Mouse (Mus musculus) forelimb bud, embryonic 11.5 days (tissue): ENCODE measurements around the gene Dbn1.
"Not testable (repeated sequence)": the region's sequence is repeated elsewhere in the genome, so short reads cannot be mapped to it uniquely, and the experiment has no call there.

Source experiments
- DNase-seq: peaks from one replicate; pipeline ENCODE4 v3.0.0-alpha.2; 2012; ENCODE audit warnings: low read depth, low spot score

The Dbn1 gene

GRCm38 (mm10) chr13:55450511-55450980, 37.4 kb downstream of the Dbn1 start:
- no peak for DNase-seq

- DNase-seq = no peak
Measured at GRCm38 (mm10) chr13:55449679-55450441, 38.1 kb downstream of the Dbn1 start.

- no peak for DNase-seq
Measured at GRCm38 (mm10) chr13:55449205-55449604, 38.7 kb downstream of the Dbn1 start.

GRCm38 (mm10) chr13:55448131-55448530, 39.8 kb downstream of the Dbn1 start:
- no peak for DNase-seq

- DNase-seq = no peak
Measured at GRCm38 (mm10) chr13:55447543-55447943, 40.4 kb downstream of the Dbn1 start.

- DNase-seq = no peak
Measured at GRCm38 (mm10) chr13:55446483-55447105, 41.3 kb downstream of the Dbn1 start.

GRCm38 (mm10) chr13:55445361-55446091, 42.4 kb downstream of the Dbn1 start:
- peak; percentile 45 for DNase-seq

- peak; percentile 99 for DNase-seq
Measured at GRCm38 (mm10) chr13:55444937-55445315, 43.0 kb downstream of the Dbn1 start, which contains the start of gene Grk6. Gene Grk6, plus strand, starts transcription at chr13:55445072.

GRCm38 (mm10) chr13:55444286-55444936, 43.5 kb downstream of the Dbn1 start:
- DNase-seq = no peak

GRCm38 (mm10) chr13:55443799-55444285, 44.1 kb downstream of the Dbn1 start:
- DNase-seq = no peak

GRCm38 (mm10) chr13:55437111-55437629, 50.7 kb downstream of the Dbn1 start:
- DNase-seq = not testable (repeated sequence)

GRCm38 (mm10) chr13:55431889-55432685, 55.8 kb downstream of the Dbn1 start:
- no peak for DNase-seq

- DNase-seq = no peak
Measured at GRCm38 (mm10) chr13:55430566-55430965, 57.3 kb downstream of the Dbn1 start.

GRCm38 (mm10) chr13:55429226-55429888, 58.6 kb downstream of the Dbn1 start:
- DNase-seq = no peak

- no peak for DNase-seq
Measured at GRCm38 (mm10) chr13:55426613-55427012, 61.3 kb downstream of the Dbn1 start, which contains the start of gene F12. Gene F12, minus strand, starts transcription at chr13:55426793.
